Mouse (Mus musculus): ENCODE results near the gene Ush2a. TPM values are rescaled to one million over a fixed set of nuclear protein-coding genes. Genes with fewer than 3 reads are reported as not detected.

Ush2a gene
- polyA plus RNA-seq, 1 experiment from 2014 or later = 0.06 TPM

GRCm38 (mm10) chr1:188456466-188457175 lies 194.8 kb downstream of the Ush2a start:
- H3K27me3 ChIP-seq (replicated peaks; ENCODE audit: insufficient read depth, low read length) = no peaks in the 10 kb centered on the region
- no peak overlapping the region for H3K4me3 ChIP-seq (ENCODE audit: low read depth, low read length)
- H3K9ac ChIP-seq (replicated peaks; ENCODE audit: low read depth) = no peak overlapping the region
- WGBS = 81% methylated on average over 13 of the region's 13 CpGs
- DNase-seq (ENCODE audit: low spot score) = no peak
- no peaks in the 10 kb centered on the region for H3K9me3 ChIP-seq (ENCODE audit: low read length)
- TF ChIP-seq EP300 (IDR thresholded peaks at IDR 0.05) (no peak), CTCF (IDR thresholded peaks at IDR 0.05) (no peak)
- no peaks in the 10 kb centered on the region for H3K4me1 ChIP-seq (ENCODE audit: insufficient read depth, low read depth, low read length)
- no peaks in the 10 kb centered on the region for H3K36me3 ChIP-seq (ENCODE audit: insufficient read depth, low read length)
- H3K4me2 ChIP-seq (replicated peaks; ENCODE audit: low read depth, low read length) = no peak overlapping the region
- H3K27ac ChIP-seq (ENCODE audit: low read length) = no peak overlapping the region
- ATAC-seq = no peak

- H3K27ac ChIP-seq (ENCODE audit: low read length) = no peak overlapping the region
- H3K4me3 ChIP-seq (ENCODE audit: low read depth, low read length) = no peak overlapping the region
- no peak overlapping the region for H3K9ac ChIP-seq (replicated peaks; ENCODE audit: low read depth)
- ATAC-seq (no peak), DNase-seq (ENCODE audit: low spot score) (no peak)
- no peak overlapping the region for H3K4me2 ChIP-seq (replicated peaks; ENCODE audit: low read depth, low read length)
- H3K9me3 ChIP-seq (ENCODE audit: low read length) = no peaks in the 10 kb centered on the region
- 63% methylated on average over 13 of the region's 13 CpGs for WGBS
- no peak for TF ChIP-seq EP300 (IDR thresholded peaks at IDR 0.05)
- TF ChIP-seq CTCF (IDR thresholded peaks at IDR 0.05) = no peak
- H3K36me3 ChIP-seq (ENCODE audit: insufficient read depth, low read length) = no peaks in the 10 kb centered on the region
- no peaks in the 10 kb centered on the region for H3K4me1 ChIP-seq (ENCODE audit: insufficient read depth, low read depth, low read length)
- H3K27me3 ChIP-seq (replicated peaks; ENCODE audit: insufficient read depth, low read length) = no peaks in the 10 kb centered on the region
Observed at GRCm38 (mm10) chr1:188457221-188458008, 195.6 kb downstream of the Ush2a start.

GRCm38 (mm10) chr1:188461203-188461602 lies 199.4 kb downstream of the Ush2a start:
- H3K4me2 ChIP-seq (replicated peaks; ENCODE audit: low read depth, low read length) = no peak overlapping the region
- H3K4me3 ChIP-seq (ENCODE audit: low read depth, low read length) = no peak overlapping the region
- no peaks in the 10 kb centered on the region for H3K9me3 ChIP-seq (ENCODE audit: low read length)
- H3K27me3 ChIP-seq (replicated peaks; ENCODE audit: insufficient read depth, low read length) = no peaks in the 10 kb centered on the region
- H3K9ac ChIP-seq (replicated peaks; ENCODE audit: low read depth) = no peak overlapping the region
- H3K4me1 ChIP-seq (ENCODE audit: insufficient read depth, low read depth, low read length) = no peaks in the 10 kb centered on the region
- H3K36me3 ChIP-seq (ENCODE audit: insufficient read depth, low read length) = no peaks in the 10 kb centered on the region
- peak; percentile 68 for ATAC-seq
- peak; percentile 51 for DNase-seq (ENCODE audit: low spot score)
- no peak overlapping the region for H3K27ac ChIP-seq (ENCODE audit: low read length)
- no peak for TF ChIP-seq EP300 (IDR thresholded peaks at IDR 0.05)
- TF ChIP-seq CTCF (IDR thresholded peaks at IDR 0.05) = no peak
- 47% methylated on average over 2 of the region's 2 CpGs for WGBS

- H3K4me1 ChIP-seq (ENCODE audit: insufficient read depth, low read depth, low read length) = no peaks in the 10 kb centered on the region
- H3K4me3 ChIP-seq (ENCODE audit: low read depth, low read length) = no peak overlapping the region
- H3K9ac ChIP-seq (replicated peaks; ENCODE audit: low read depth) = no peak overlapping the region
- no peak overlapping the region for H3K27ac ChIP-seq (ENCODE audit: low read length)
- no peak for DNase-seq (ENCODE audit: low spot score)
- no peak for ATAC-seq
- H3K27me3 ChIP-seq (replicated peaks; ENCODE audit: insufficient read depth, low read length) = no peaks in the 10 kb centered on the region
- H3K9me3 ChIP-seq (ENCODE audit: low read length) = no peaks in the 10 kb centered on the region
- no peak overlapping the region for H3K4me2 ChIP-seq (replicated peaks; ENCODE audit: low read depth, low read length)
- H3K36me3 ChIP-seq (ENCODE audit: insufficient read depth, low read length) = no peaks in the 10 kb centered on the region
- TF ChIP-seq EP300 (IDR thresholded peaks at IDR 0.05) = no peak
- TF ChIP-seq CTCF (IDR thresholded peaks at IDR 0.05) = no peak
Observed at GRCm38 (mm10) chr1:188464653-188465052, 202.8 kb downstream of the Ush2a start.

GRCm38 (mm10) chr1:188468371-188468783 lies 206.6 kb downstream of the Ush2a start:
- Histone ChIP-seq H3K9me3 (ENCODE audit: low read length) (no peaks in the 10 kb centered on the region), H3K4me3 (ENCODE audit: low read depth, low read length) (no peak overlapping the region), H3K27me3 (replicated peaks; ENCODE audit: insufficient read depth, low read length) (no peaks in the 10 kb centered on the region), H3K27ac (ENCODE audit: low read length) (no peak overlapping the region), H3K9ac (replicated peaks; ENCODE audit: low read depth) (no peak overlapping the region), H3K4me1 (ENCODE audit: insufficient read depth, low read depth, low read length) (no peaks in the 10 kb centered on the region), H3K36me3 (ENCODE audit: insufficient read depth, low read length) (no peaks in the 10 kb centered on the region), H3K4me2 (replicated peaks; ENCODE audit: low read depth, low read length) (no peak overlapping the region)
- no peak for ATAC-seq
- WGBS = 60% methylated on average over 10 of the region's 10 CpGs
- peak; percentile 17 for DNase-seq (ENCODE audit: low spot score)
- TF ChIP-seq CTCF (IDR thresholded peaks at IDR 0.05) (no peak), EP300 (IDR thresholded peaks at IDR 0.05) (no peak)

- Histone ChIP-seq H3K9ac (replicated peaks; ENCODE audit: low read depth) (no peak overlapping the region), H3K4me2 (replicated peaks; ENCODE audit: low read depth, low read length) (no peak overlapping the region), H3K36me3 (ENCODE audit: insufficient read depth, low read length) (no peaks in the 10 kb centered on the region), H3K9me3 (ENCODE audit: low read length) (no peaks in the 10 kb centered on the region), H3K27me3 (replicated peaks; ENCODE audit: insufficient read depth, low read length) (no peaks in the 10 kb centered on the region), H3K4me3 (ENCODE audit: low read depth, low read length) (no peak overlapping the region), H3K4me1 (ENCODE audit: insufficient read depth, low read depth, low read length) (no peaks in the 10 kb centered on the region), H3K27ac (ENCODE audit: low read length) (no peak overlapping the region)
- DNase-seq (ENCODE audit: low spot score) = no peak
- WGBS = 71% methylated on average over 5 of the region's 5 CpGs
- TF ChIP-seq EP300 (IDR thresholded peaks at IDR 0.05) (no peak), CTCF (IDR thresholded peaks at IDR 0.05) (no peak)
- no peak for ATAC-seq
Observed at GRCm38 (mm10) chr1:188504958-188505357, 243.1 kb downstream of the Ush2a start.
